Mouse (Mus musculus): ENCODE measurements around the gene Nxn. TPM values are rescaled to one million over a fixed set of nuclear protein-coding genes. Genes with fewer than 3 reads are reported as not detected.

Gene Nxn
- total and polyA plus RNA-seq, 3 experiments: 52.8 to 54.3 (median 53.0) TPM

DNA sequence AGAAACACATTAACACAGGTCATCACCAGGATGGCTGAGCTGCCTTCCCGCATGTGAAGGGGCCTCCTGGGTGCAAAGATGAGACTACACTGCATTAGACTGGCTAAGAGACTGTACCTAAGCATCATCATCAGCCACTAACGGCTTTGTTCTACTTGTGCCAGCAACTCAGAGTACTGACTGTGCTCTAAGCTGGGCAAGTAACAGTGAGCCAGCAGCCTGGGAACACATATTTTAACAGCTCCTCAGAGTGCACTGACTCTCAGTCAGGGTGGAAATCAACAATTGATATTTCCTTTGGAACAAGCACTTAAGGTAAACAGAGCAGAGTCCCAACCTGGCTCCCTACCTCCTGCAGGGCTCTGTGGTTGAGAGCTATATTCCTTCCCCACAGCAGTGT lies 26.8 kb downstream of the Nxn start:
- H3K9me3 ChIP-seq (replicated peaks; ENCODE audit: insufficient read depth, low read length): no peaks in the 10 kb centered on the region

DNA sequence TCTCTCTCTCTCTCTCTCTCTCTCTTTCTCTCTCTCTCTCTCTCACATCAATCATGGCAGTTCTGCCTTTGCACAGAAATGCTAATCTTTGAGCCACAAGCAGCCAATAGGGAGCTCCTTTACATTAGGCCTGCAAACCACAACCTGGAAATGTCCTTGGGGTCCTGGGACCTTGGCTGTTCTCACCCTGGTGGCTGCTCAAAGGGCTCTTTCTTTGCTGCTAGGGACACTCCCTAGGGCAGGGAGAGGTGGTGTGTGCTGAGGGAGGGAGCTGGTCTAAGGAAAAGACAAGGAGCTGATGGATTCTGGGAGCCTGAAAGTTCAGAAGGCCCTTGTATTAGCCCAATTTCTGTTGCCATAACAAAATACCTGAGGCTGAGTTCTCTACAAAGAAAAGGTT lies 28.4 kb downstream of the Nxn start:
- Histone ChIP-seq H3K4me3 (ENCODE audit: control insufficient read depth in 1 of 2, insufficient read depth in 1 of 2, low read depth in 2 of 2, low read length in 2 of 2) (no peak overlapping the region), H3K9ac (ENCODE audit: control insufficient read depth, low read depth, low read length, poor library complexity, severe bottlenecking) (no peak overlapping the region), H3K79me2 (ENCODE audit: control insufficient read depth, insufficient read depth, low read length, poor library complexity) (no peaks in the 10 kb centered on the region), H3K36me3 (ENCODE audit: control insufficient read depth in 1 of 2, insufficient read depth in 2 of 2, low read length in 2 of 2) (peaks cover 5 to 8% of the 10 kb centered on the region in 2 experiments; a peak in 1 of 4 replicates), H3K4me1 (ENCODE audit: control insufficient read depth in 1 of 2, insufficient read depth in 2 of 2, low read length in 2 of 2) (peaks cover 4 to 16% of the 10 kb centered on the region in 2 experiments), H3K27me3 (ENCODE audit: control insufficient read depth in 1 of 2, insufficient read depth in 2 of 2, low read length in 2 of 2) (no peaks in the 10 kb centered on the region), H3K27ac (ENCODE audit: control insufficient read depth, low read depth, low read length) (no peak overlapping the region), H3K9me3 (replicated peaks; ENCODE audit: insufficient read depth, low read length) (no peaks in the 10 kb centered on the region)
- no peak for DNase-seq (ENCODE audit: low read depth, low spot score)
- TF ChIP-seq MYC (IDR thresholded peaks at IDR 0.05; ENCODE audit: low read depth, low read length): no peak
- TF ChIP-seq MAZ (IDR thresholded peaks at IDR 0.05; ENCODE audit: low read depth, low read length): no peak
- TF ChIP-seq ZC3H11A (IDR thresholded peaks at IDR 0.05; ENCODE audit: low read depth, low read length): no peak
- TF ChIP-seq USF1 (IDR thresholded peaks at IDR 0.05; ENCODE audit: low read depth, low read length): no peak
- no peak for TF ChIP-seq MAFK (IDR thresholded peaks at IDR 0.05; ENCODE audit: borderline replicate concordance, low read depth, low read length)
- TF ChIP-seq MEF2A (IDR thresholded peaks at IDR 0.05; ENCODE audit: extremely low read depth, insufficient replicate concordance, low read depth, low read length, poor library complexity, severe bottlenecking): no peak
- TF ChIP-seq POLR2A (IDR thresholded peaks at IDR 0.05; ENCODE audit: control insufficient read depth in 1 of 2, insufficient read depth in 1 of 2, low read depth in 1 of 2, low read length in 2 of 2, poor library complexity in 1 of 2): no peak
- TF ChIP-seq MYB (IDR thresholded peaks at IDR 0.05; ENCODE audit: low read depth, low read length): no peak
- no peak for TF ChIP-seq ZNF384 (IDR thresholded peaks at IDR 0.05; ENCODE audit: low read depth, low read length)
- no peak for TF ChIP-seq BHLHE40 (IDR thresholded peaks at IDR 0.05; ENCODE audit: borderline replicate concordance, low read depth, low read length)
- no peak for TF ChIP-seq NRF1 (IDR thresholded peaks at IDR 0.05; ENCODE audit: insufficient read depth, low read depth, low read length, poor library complexity, severe bottlenecking)
- no peak for TF ChIP-seq SIN3A (IDR thresholded peaks at IDR 0.05; ENCODE audit: low read length)
- TF ChIP-seq JUND (IDR thresholded peaks at IDR 0.05; ENCODE audit: low read depth, low read length): no peak
- no peak for TF ChIP-seq KAT2A (conservative IDR thresholded peaks at IDR 0.05; ENCODE audit: low read depth, low read length)
- no peak for TF ChIP-seq TBP (IDR thresholded peaks at IDR 0.05; ENCODE audit: low read depth, low read length)
- no peak for TF ChIP-seq E2F4 (IDR thresholded peaks at IDR 0.05; ENCODE audit: borderline replicate concordance, low read depth, low read length)
- no peak for TF ChIP-seq UBTF (IDR thresholded peaks at IDR 0.05; ENCODE audit: borderline replicate concordance, insufficient read depth, low read depth, low read length)
- TF ChIP-seq GATA1 (IDR thresholded peaks at IDR 0.05; ENCODE audit: low read depth, low read length): no peak
- TF ChIP-seq CHD1 (IDR thresholded peaks at IDR 0.05; ENCODE audit: low read depth, low read length): no peak

More for the DNA sequence above, 26.8 kb downstream of the Nxn start:
- Histone ChIP-seq H3K4me1 (ENCODE audit: control insufficient read depth in 1 of 2, insufficient read depth in 2 of 2, low read length in 2 of 2) (peaks cover 4 to 10% of the 10 kb centered on the region in 2 experiments; a peak in 3 of 4 replicates), H3K27ac (ENCODE audit: control insufficient read depth, low read depth, low read length) (no peak overlapping the region), H3K36me3 (ENCODE audit: control insufficient read depth in 1 of 2, insufficient read depth in 2 of 2, low read length in 2 of 2) (peaks cover 4 to 6% of the 10 kb centered on the region in 2 experiments; a peak in 2 of 4 replicates), H3K4me3 (ENCODE audit: control insufficient read depth in 1 of 2, insufficient read depth in 1 of 2, low read depth in 2 of 2, low read length in 2 of 2) (no peak overlapping the region), H3K79me2 (ENCODE audit: control insufficient read depth, insufficient read depth, low read length, poor library complexity) (no peaks in the 10 kb centered on the region), H3K9ac (ENCODE audit: control insufficient read depth, low read depth, low read length, poor library complexity, severe bottlenecking) (no peak overlapping the region), H3K27me3 (ENCODE audit: control insufficient read depth in 1 of 2, insufficient read depth in 2 of 2, low read length in 2 of 2) (no peaks in the 10 kb centered on the region)
- no peak for DNase-seq (ENCODE audit: low read depth, low spot score)
- TF ChIP-seq RCOR1 (IDR thresholded peaks at IDR 0.05; ENCODE audit: low read depth, low read length): no peak
- no peak for TF ChIP-seq SIN3A (IDR thresholded peaks at IDR 0.05; ENCODE audit: low read length)
- no peak for TF ChIP-seq MEF2A (IDR thresholded peaks at IDR 0.05; ENCODE audit: extremely low read depth, insufficient replicate concordance, low read depth, low read length, poor library complexity, severe bottlenecking)
- no peak for TF ChIP-seq POLR2AphosphoS5 (IDR thresholded peaks at IDR 0.05; ENCODE audit: borderline replicate concordance, low read depth, low read length)
- no peak for TF ChIP-seq RAD21 (IDR thresholded peaks at IDR 0.05; ENCODE audit: low read depth, low read length)
- no peak for TF ChIP-seq USF1 (IDR thresholded peaks at IDR 0.05; ENCODE audit: low read depth, low read length)
